Mouse (Mus musculus): ENCODE results near the gene Pex5l. TPM values are rescaled to one million over a fixed set of nuclear protein-coding genes. Genes with fewer than 3 reads are reported as not detected.

The Pex5l gene
- polyA plus RNA-seq, 2 experiments, result 0.04 TPM; not detected in 1

- TF ChIP-seq CTCF (IDR thresholded peaks at IDR 0.05; ENCODE audit: low read depth), result no peak
- no peak for TF ChIP-seq EP300 (IDR thresholded peaks at IDR 0.05; ENCODE audit: low read depth)
- ATAC-seq (ENCODE audit: insufficient read depth), result no peak
These were observed 13.1 kb downstream of the Pex5l start for GRCm38 (mm10) chr3:33129944-33130343.

GRCm38 (mm10) chr3:33124796-33125195 is 18.3 kb downstream of the Pex5l start:
- Histone ChIP-seq H3K27ac (no peak overlapping the region), H3K4me2 (ENCODE audit: low read depth) (no peak overlapping the region), H3K36me3 (replicated peaks; ENCODE audit: control insufficient read depth, insufficient read depth, low read depth) (no peaks in the 10 kb centered on the region), H3K9me3 (ENCODE audit: control insufficient read depth, low read length) (no peaks in the 10 kb centered on the region), H3K9ac (replicated peaks) (no peak overlapping the region), H3K4me1 (replicated peaks; ENCODE audit: control insufficient read depth in 2 of 2, insufficient read depth in 2 of 2, low read length in 1 of 2) (no peaks in the 10 kb centered on the region), H3K27me3 (ENCODE audit: control insufficient read depth, insufficient read depth, low read length) (no peaks in the 10 kb centered on the region), H3K4me3 (ENCODE audit: insufficient read depth in 1 of 2, low read depth in 2 of 2, low read length in 2 of 2) (no peak overlapping the region)
- ATAC-seq (ENCODE audit: insufficient read depth) (no peak), DNase-seq (ENCODE audit: low read depth in 3 of 3, low spot score in 3 of 3) (no peak)
- no peak for TF ChIP-seq CTCF (IDR thresholded peaks at IDR 0.05; ENCODE audit: low read depth)
- TF ChIP-seq EP300 (IDR thresholded peaks at IDR 0.05; ENCODE audit: low read depth), result no peak
- 63% methylated on average over 5 of the region's 5 CpGs for WGBS (ENCODE audit: insufficient replicate concordance)

More at GRCm38 (mm10) chr3:33129944-33130343, 13.1 kb downstream of the Pex5l start:
- no peak for DNase-seq (ENCODE audit: low read depth in 3 of 3, low spot score in 3 of 3)
- H3K9me3 ChIP-seq (ENCODE audit: control insufficient read depth, low read length), result no peaks in the 10 kb centered on the region
- H3K9ac ChIP-seq (replicated peaks), result no peak overlapping the region
- no peaks in the 10 kb centered on the region for H3K36me3 ChIP-seq (replicated peaks; ENCODE audit: control insufficient read depth, insufficient read depth, low read depth)
- H3K27ac ChIP-seq, result no peak overlapping the region
- no peak overlapping the region for H3K4me2 ChIP-seq (ENCODE audit: low read depth)
- H3K27me3 ChIP-seq (ENCODE audit: control insufficient read depth, insufficient read depth, low read length), result no peaks in the 10 kb centered on the region
- no peak overlapping the region for H3K4me3 ChIP-seq (ENCODE audit: insufficient read depth in 1 of 2, low read depth in 2 of 2, low read length in 2 of 2)
- H3K4me1 ChIP-seq (replicated peaks; ENCODE audit: control insufficient read depth in 2 of 2, insufficient read depth in 2 of 2, low read length in 1 of 2), result no peaks in the 10 kb centered on the region

GRCm38 (mm10) chr3:33105785-33106184 is 37.3 kb downstream of the Pex5l start:
- TF ChIP-seq CTCF (IDR thresholded peaks at IDR 0.05; ENCODE audit: low read depth), result peak; percentile 6; the same call in 1 of the 2 replicates
- no peak for TF ChIP-seq EP300 (IDR thresholded peaks at IDR 0.05; ENCODE audit: low read depth)
- H3K4me3 ChIP-seq (ENCODE audit: insufficient read depth in 1 of 2, low read depth in 2 of 2, low read length in 2 of 2), result no peak overlapping the region
- no peaks in the 10 kb centered on the region for H3K27me3 ChIP-seq (ENCODE audit: control insufficient read depth, insufficient read depth, low read length)
- DNase-seq (ENCODE audit: low read depth in 3 of 3, low spot score in 3 of 3), result no peak
- no peaks in the 10 kb centered on the region for H3K36me3 ChIP-seq (replicated peaks; ENCODE audit: control insufficient read depth, insufficient read depth, low read depth)
- H3K9me3 ChIP-seq (ENCODE audit: control insufficient read depth, low read length), result no peaks in the 10 kb centered on the region
- WGBS (ENCODE audit: insufficient replicate concordance), result 48% methylated on average over 1 of the region's 2 CpGs
- no peak overlapping the region for H3K9ac ChIP-seq (replicated peaks)
- H3K4me1 ChIP-seq (replicated peaks; ENCODE audit: control insufficient read depth in 2 of 2, insufficient read depth in 2 of 2, low read length in 1 of 2), result no peaks in the 10 kb centered on the region
- H3K4me2 ChIP-seq (ENCODE audit: low read depth), result no peak overlapping the region
- H3K27ac ChIP-seq, result no peak overlapping the region
- ATAC-seq (ENCODE audit: insufficient read depth), result no peak

GRCm38 (mm10) chr3:33103501-33103900 is 39.5 kb downstream of the Pex5l start:
- no peak overlapping the region for H3K27ac ChIP-seq
- DNase-seq (ENCODE audit: low read depth in 3 of 3, low spot score in 3 of 3) (no peak), ATAC-seq (ENCODE audit: insufficient read depth) (no peak)
- no peak for TF ChIP-seq CTCF (IDR thresholded peaks at IDR 0.05; ENCODE audit: low read depth)
- no peak for TF ChIP-seq EP300 (IDR thresholded peaks at IDR 0.05; ENCODE audit: low read depth)
- 72% methylated on average over 6 of the region's 6 CpGs for WGBS (ENCODE audit: insufficient replicate concordance)
- no peaks in the 10 kb centered on the region for H3K4me1 ChIP-seq (replicated peaks; ENCODE audit: control insufficient read depth in 2 of 2, insufficient read depth in 2 of 2, low read length in 1 of 2)
- H3K4me2 ChIP-seq (ENCODE audit: low read depth), result no peak overlapping the region
- H3K4me3 ChIP-seq (ENCODE audit: insufficient read depth in 1 of 2, low read depth in 2 of 2, low read length in 2 of 2), result no peak overlapping the region
- H3K9me3 ChIP-seq (ENCODE audit: control insufficient read depth, low read length), result no peaks in the 10 kb centered on the region
- no peak overlapping the region for H3K9ac ChIP-seq (replicated peaks)
- H3K27me3 ChIP-seq (ENCODE audit: control insufficient read depth, insufficient read depth, low read length), result no peaks in the 10 kb centered on the region
- no peaks in the 10 kb centered on the region for H3K36me3 ChIP-seq (replicated peaks; ENCODE audit: control insufficient read depth, insufficient read depth, low read depth)

GRCm38 (mm10) chr3:33098550-33099295 is 44.3 kb downstream of the Pex5l start:
- TF ChIP-seq EP300 (IDR thresholded peaks at IDR 0.05; ENCODE audit: low read depth), result no peak
- no peak for TF ChIP-seq CTCF (IDR thresholded peaks at IDR 0.05; ENCODE audit: low read depth)
- ATAC-seq (ENCODE audit: insufficient read depth) (no peak), DNase-seq (ENCODE audit: low read depth in 3 of 3, low spot score in 3 of 3) (no peak)
- Histone ChIP-seq H3K36me3 (replicated peaks; ENCODE audit: control insufficient read depth, insufficient read depth, low read depth) (no peaks in the 10 kb centered on the region), H3K4me1 (replicated peaks; ENCODE audit: control insufficient read depth in 2 of 2, insufficient read depth in 2 of 2, low read length in 1 of 2) (no peaks in the 10 kb centered on the region), H3K27ac (no peak overlapping the region), H3K27me3 (ENCODE audit: control insufficient read depth, insufficient read depth, low read length) (no peaks in the 10 kb centered on the region), H3K9me3 (ENCODE audit: control insufficient read depth, low read length) (no peaks in the 10 kb centered on the region), H3K9ac (replicated peaks) (no peak overlapping the region), H3K4me3 (ENCODE audit: insufficient read depth in 1 of 2, low read depth in 2 of 2, low read length in 2 of 2) (no peak overlapping the region), H3K4me2 (ENCODE audit: low read depth) (no peak overlapping the region)
- WGBS (ENCODE audit: insufficient replicate concordance), result 57% methylated on average over 9 of the region's 9 CpGs

All from liver, embryonic 14.5 days (tissue).